Mouse (Mus musculus): Measurements from ENCODE around the gene Catip.

The Catip gene

DNA sequence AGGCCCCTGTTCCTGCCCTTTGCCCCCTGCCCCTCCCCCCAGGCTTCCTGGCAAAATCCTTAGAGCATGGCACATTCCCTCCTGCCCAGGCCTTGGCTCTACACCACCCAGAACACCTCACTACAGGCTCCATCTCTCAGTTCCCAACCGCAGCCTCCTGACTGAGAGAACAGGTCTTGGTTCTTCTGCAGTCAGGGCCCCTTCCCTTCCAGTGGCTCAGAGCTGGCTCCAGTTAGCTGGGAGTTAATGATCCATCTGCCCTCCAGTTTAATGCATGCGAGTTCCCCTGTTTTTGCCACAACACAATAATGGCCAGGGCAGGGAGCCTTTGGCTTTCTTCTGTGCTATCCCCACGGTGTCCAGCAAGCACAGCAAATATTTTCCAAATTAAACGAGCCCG lies 18.7 kb upstream of the Catip start:
- no peak for DNase-seq (ENCODE audit: low spot score)

DNA sequence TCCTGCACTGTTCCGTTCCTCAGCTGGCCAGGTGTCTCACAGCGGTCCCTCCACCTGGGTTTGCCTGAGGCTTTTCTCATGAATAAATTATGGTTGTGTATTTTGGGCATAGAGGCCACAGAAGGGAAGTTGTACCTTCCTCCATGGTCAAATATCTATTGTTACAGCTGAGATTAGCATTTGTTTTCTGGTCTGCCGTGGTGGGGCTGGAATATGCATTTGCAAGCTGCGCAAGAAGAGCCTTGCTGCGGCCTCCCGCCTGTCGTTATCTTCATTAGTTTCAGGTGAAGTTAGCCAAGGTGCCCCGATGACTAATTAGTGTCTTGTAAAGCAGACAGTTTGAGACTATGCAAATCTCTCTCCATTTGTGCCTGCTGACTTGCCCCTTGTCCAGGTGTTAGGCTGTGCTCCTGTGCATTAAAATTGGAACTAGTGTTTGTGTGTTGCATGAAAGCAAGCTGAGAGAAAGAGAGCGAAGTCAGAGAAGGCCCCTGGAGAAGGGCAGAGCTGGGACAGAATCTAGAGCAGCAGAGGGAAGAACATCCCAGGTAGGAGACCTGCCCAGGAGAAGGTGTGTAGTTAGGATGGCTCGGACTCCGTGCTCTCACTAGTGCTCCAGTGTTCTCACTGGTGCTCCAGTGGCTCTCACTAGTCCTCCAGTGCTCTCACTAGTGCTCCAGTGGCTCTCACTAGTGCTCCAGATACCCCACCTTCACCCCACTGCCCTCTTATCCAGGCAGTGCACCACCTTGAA lies 17.6 kb upstream of the Catip start:
- no peak for DNase-seq (ENCODE audit: low spot score)

DNA sequence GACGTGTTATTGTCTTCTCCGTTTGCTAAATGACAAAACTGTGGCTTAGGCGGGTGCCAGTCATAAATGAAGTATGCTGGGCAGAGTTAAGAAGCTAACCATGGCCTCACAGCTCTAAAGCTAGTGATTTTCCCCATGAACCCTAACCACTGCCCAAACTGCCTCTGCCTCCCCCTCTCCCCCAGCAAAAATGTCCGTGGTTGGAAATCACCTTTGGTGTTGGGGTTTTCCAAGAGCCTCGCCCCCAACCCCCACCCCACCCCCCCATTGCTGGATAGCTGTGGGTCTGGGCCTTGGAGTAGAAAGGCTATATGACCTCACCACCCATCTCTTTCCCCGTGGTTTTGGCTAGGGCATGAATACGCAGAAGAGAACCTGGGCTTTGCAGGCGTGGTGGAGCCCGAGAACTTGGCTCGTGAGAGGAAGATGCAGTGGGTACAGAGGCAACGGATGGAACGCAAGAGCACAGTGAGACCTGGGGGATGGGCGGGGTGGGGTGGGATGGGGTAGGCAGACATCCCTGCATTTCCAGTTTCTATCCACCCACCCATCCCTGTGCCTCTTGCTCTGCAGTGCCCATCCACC lies 10.6 kb upstream of the Catip start:
- DNase-seq (ENCODE audit: low spot score), result no peak

DNA sequence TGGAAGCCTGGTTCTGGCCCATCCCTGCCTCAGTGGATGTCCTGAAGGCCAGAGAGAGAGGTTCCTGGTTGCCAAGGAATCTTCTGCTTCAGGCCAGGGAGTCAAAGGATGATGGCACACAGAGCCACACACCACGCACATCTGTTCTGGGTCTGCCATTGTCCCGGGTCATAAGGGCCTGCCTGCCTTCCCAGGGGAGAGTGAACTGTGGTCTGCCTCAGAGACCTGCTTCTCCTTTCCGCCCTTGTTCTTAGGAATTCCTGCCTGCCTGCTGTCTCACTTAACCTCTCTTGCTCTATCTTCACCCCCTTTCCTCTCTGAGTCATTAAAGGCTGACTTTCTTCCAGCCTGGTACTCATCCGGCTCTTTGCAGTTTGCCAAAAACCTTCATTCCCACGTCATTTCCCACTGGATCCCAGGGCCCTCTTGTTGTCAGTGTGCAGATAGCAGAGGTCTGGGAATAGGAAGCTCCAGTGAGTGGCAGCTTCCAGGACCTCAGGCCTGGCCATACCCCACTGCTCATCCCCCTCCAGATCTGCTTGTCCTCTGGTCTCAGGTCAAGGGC lies 9.3 kb upstream of the Catip start:
- no peak for DNase-seq (ENCODE audit: low spot score)

DNA sequence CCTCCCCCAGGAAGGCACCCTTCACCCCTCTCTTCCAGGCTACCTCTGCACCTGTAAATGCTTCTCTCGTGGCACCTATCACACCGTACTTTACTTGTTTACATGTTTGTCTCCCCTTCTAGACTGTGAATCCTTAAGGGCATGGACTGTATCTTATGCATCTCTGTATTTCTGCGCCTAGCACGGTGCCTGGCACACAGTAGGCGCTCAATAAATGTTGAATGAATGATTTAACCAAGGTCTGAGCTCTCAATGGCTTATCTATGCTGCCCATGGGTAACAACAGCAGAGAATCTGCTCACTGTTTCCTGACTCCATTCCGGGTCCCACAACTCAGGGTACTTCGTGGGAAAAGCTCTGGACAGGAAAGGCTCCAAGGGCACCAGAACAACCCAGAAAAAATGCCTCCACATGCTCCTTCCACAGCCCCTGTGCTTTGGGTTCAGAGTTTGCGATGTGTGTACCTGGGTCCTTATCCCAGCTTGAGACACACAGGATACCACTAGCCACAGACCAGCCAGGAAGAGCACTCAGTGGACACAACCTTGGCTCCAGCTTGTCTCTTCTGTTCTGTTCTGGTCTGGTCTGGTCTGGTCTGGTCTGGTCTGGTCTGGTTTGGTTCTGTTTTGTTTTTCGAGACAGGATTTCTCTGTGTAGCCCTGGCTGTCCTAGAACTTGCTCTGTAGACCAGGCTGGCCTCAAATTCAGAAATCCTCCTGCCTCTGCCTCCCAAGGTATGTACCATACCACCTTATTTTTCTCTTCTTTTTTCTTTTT lies 8.3 kb upstream of the Catip start:
- no peak for DNase-seq (ENCODE audit: low spot score)

DNA sequence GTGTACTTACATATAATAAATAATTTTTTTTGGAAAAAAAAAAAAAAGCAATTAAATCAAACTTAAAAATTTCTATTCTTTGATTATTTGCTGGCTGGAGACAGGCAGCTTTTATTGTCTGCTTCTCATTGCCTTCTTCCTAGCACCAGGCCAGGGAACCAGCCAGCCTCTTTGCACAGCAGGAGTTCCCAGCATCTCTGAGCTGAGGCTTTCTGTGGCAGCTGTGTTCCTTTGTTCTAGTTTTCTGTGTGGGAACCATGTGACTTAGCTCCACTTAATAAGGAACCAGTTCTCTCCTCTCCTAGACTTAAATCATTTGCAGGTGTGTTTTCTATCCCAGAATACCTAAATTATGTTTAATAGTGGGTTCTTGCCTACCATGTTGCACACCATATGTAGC lies 4.4 kb upstream of the Catip start:
- DNase-seq (ENCODE audit: low spot score), result no peak

DNA sequence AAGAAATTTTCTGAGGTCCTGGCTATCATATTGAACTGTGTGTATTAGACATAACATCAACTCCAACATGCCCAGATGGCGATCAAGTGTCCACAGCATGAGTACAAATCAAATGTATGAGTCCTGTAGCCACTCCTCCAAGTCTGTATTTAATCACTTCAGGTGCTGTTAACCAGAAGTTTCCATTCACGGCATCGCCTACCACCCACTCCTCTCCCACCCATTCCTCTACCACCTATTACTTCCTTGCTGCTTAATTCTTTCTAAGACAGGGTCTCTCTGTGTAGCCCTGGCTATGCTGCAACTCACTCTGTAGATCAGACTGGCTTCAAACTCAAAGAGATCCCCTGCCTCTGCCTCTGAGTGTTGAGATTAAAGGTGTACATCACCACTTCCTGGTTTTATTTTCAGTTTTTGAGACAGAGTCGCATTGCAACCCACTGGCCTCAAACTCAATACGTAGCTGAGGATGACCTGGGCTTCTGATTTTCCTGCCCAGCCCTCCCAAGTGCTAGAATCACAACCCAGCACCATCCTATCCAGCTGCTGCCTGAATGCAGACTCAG lies 1.9 kb upstream of the Catip start:
- no peak for DNase-seq (ENCODE audit: low spot score)

DNA sequence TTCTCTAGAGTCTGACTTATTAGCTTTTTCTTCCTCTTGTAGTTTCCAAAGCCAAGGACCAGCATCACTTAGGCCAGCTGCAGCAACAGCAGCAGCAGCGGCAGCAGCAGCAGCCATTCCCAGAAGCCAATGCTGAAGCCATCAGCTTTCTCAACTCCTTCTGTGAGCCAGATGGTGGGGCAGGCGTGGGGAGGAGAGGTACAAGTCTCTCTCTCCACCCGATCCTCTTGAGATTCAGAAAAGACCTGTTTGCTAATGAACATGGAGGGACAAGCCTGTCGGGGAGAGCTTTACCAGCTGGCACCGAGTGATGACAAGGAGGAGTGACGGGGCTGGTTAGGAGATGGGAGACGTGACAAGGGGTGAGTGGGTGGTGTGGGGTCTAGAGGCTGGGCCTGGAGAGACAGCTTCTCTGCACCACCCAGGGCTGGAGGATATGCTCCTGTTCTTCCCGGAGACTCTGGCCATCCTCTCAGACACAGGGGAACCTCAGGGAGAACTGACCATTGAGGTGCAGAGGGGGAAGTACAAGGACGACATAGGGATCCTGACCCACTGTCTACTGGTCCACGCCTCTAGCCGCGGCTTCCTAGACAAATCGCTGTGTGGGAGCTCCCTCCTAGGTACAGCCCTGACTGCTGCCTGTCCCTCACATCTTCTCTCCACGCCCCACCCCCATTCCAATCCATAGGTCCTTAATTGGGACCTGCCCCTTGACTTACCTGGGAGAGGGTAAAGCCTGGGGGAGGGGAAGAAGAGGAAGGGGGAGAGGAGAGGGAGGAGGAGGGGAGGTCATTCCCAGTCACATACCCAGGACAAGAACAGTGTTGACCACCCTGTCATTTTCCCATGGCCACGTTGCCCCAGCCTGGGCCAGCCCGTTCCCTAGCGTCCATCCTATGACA lies 669 bp downstream of the Catip start:
- peak; percentile 17 for DNase-seq (ENCODE audit: low spot score)

DNA sequence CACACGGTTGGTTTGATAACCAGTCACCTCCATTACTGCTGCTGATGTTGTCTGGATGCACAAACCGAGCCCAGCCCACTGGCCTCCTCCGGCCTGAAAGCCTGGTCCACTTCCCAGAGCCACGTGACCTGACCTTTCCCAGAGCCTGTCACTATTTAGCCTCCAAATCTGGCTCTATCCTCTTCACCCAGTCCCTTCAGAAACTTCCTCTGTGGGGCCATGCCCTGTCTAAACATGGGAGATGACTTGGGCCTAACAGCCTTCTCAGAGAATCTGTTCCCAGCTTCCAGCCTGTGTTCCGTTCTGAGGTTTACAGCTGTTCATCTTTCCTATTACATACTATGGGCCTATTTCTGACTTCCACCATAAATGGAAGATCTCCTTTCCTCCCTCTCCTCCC lies 1.5 kb downstream of the Catip start:
- DNase-seq (ENCODE audit: low spot score), result no peak

DNA sequence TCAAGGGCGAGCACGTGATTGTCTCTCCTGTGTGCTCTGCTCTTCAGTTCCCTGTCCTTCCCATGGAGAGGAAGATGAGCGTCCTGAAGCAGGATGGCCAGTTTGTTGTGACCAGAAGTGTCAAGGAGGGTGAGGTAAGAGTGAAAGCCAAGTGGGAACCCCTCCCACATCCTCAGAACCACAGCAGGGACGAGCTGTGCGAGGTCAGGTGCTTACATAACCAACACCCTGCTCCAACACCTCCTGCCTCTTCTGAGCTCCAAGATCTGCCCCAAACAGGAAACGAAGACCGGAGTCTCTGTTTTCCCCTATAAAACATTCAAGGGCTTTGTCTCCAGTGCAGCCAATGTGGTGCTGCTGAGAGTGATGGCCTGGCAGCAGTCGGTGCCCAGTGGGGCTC lies 2.4 kb downstream of the Catip start:
- no peak for DNase-seq (ENCODE audit: low spot score)

DNA sequence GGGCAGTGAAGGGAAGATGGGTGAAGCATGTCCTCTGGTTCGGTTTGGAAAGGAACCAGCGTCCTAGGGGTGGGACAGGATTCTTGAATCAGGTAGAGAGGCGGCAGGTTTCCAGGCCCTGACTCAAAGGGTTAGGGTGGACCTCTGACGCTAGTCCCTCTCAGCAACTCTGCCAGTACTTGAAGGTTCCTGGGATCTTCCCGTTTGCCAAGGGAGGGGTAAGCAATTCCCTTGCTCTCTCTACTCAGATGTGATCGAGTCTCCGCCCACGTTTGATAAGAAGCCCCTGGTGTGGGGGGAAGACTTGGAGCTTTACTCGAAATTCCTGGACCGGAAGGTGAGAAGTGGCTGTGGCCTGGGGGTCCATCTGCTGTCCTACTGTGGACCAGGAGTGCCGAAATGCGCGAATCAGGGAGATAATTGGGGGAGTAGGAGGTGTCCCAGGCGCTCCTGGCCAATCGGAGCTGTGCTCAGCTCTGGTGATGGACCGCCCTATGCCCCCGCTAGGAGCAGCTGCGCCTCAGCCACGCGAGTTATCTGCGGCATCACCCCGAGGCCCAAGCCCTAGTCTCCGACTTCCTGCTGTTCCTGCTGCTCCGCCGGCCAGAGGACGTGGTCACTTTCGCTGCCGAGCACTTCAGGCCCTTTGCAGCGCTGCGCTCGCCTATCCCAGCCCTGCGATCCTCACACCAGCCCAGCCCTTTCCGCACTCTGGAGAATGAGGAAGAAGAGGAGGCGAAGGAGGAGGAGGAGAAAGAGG lies 6.2 kb downstream of the Catip start:
- no peak for DNase-seq (ENCODE audit: low spot score)

DNA sequence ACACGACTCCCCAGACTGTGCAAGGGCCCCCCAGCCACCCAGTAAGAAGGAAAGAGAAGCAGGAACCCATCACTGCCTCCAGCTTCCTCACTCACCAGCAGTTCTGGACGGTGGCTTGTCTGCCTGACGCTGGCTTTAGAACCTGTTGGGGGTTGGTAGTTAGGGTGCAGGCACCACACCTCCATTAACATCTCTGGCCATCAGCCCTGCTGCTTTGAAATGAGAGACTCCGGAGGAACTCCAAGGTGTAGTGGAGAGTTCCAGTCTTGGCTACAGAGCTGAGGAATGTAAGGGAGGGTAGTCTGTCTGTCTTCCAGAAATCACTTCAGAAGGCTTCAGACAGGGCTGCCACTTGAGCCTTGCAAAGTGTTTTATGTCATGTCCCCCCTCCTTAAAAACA lies 8.1 kb downstream of the Catip start:
- DNase-seq (ENCODE audit: low spot score), result no peak

DNA sequence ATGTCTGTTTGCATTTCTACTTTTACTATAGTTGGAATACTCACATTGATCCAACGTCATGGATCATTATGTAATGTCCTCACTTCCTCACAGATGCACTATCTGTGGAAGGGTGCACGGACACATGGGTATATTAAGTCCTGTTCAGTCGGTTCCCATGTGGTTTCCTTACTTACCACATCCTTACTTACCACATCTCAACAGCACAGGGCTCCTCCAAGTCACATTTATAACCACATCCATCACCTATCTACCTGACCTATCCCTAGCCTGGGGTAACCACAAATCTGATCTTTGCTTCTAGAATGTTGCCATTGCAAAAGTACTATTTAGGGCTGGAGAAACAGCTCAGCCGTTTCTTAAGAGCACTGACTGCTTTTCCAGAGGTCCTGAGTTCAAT lies 11.5 kb downstream of the Catip start:
- no peak for DNase-seq (ENCODE audit: low spot score)

DNA sequence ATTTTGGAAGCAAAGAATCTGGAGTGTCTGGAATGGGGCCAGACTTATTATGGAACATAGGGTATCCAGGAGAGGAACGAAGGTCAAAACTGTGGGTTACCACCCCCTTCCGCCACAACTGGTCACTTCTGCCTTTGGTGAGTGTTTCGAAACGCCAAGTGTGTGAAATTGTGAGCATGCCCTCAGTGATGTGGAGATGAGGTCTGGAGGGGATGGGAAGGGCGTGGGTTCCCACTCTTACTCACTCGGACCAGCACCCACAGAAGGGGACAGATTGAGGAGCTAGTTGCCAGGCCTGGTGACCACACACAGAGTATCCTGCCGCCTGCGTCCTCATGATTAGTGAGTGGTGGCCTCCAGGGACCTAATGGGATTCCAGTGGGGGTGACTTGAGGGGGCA lies 13.1 kb downstream of the Catip start, which contains the start of gene Slc11a1:
TSS of gene Slc11a1 (plus strand) at position 216 of the 400 bp plus-strand sequence.
- DNase-seq (ENCODE audit: low spot score), result no peak

DNA sequence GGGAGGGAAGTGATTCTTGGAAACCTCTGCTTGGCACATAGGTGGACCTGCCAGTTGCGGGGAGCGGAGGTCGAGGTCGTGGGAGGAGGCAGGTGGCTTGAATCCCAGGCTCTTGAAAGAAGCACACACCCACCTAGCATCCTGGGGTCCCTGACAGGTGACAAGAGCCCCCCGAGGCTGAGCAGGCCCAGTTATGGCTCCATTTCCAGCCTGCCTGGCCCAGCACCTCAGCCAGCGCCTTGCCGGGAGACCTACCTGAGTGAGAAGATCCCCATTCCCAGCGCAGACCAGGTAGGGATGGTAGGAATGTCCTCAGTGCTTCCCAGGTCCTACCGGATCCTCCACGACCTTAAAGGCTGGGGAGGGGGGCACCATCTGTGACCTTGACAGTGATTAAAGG lies 13.7 kb downstream of the Catip start:
- DNase-seq (ENCODE audit: low spot score), result no peak

DNA sequence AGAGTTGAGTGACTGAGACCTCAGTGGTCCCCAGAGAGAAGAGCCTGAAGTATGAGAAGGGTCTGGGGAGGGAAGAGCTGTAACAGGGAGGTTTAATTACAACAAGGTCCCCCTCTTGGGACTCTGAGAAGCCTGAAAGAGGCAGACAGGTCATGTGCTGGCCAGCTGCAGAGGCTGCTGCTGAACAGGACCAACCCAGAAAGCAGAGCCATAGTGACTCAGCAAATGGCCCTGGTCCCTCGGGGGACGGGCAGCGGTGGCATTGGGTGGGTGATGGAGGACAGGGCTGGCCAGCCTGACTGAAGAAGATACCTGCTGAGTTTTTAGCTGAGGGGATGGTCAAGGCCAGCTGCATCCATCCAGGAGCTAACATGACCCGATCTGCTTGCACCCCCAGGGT lies 14.5 kb downstream of the Catip start:
- peak; percentile 76 for DNase-seq (ENCODE audit: low spot score)

DNA sequence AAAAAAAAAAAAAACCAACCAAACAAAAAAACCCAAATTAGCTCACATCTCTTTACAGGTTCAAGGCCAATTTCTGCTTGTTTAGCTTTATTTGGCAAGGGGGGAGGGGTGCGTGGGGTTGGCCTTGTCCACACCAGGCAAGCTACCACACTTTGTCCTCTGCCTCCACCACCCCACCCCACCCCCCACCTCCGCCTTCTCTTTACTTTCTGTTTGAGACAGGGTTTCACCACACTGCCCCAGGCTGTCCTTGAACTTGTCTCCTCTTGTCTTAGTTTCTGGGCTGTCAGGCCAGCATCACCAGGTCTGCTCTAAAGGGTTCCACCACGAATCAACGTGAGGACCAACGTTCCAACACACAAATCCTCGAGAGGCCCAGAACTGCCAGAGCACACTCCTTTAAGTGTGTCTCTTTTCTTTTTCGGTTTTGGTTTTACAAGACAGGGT lies 17.2 kb downstream of the Catip start:
- DNase-seq (ENCODE audit: low spot score), result no peak

DNA sequence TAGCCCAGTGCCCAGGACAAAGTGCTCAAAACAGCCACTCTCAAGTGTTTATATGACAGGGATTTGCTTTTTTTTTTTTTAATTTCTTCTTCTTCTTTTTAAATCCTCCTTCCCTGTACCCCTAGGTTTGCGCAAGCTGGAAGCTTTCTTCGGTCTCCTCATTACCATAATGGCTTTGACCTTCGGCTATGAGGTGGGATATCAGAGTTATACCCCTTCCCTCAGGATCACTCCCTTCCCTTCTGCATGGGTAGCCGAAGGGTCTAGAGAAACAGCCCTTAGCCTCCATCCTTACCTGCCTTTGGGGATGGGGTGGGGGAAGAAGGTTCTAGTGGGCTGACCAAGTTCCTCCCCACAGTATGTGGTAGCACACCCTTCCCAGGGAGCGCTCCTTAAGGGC lies 18.6 kb downstream of the Catip start:
- DNase-seq (ENCODE audit: low spot score), result no peak

DNA sequence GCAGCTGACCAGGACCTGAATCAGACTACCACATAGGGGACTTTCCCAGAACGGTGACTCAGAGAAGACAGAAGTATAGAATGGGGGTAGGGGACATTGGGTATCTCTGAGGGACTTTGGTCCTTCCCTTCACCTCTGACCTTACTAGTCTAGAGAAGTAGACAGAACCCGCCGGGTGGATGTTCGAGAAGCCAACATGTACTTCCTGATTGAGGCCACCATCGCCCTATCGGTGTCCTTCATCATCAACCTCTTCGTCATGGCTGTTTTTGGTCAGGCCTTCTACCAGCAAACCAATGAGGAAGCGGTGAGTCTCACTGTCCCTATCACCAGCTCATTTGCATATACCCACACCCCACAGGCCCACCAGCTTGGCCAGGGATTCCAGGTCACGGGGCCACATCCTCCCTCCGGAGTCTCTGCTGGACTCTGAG lies 19.7 kb downstream of the Catip start:
- no peak for DNase-seq (ENCODE audit: low spot score)

DNA sequence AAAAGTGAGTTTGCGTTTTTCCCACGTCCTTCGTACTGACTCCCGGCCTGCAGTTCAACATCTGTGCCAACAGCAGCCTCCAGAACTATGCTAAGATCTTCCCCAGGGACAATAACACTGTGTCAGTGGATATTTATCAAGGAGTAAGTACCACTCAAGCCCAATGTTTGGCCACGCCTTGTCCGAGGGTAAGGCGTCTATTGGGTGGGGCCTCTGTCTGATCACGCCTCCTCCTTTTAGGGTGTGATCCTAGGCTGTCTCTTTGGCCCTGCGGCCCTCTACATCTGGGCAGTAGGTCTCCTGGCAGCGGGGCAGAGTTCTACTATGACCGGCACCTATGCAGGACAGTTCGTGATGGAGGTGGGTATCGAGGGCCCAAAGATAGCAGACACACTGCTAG lies 21.5 kb downstream of the Catip start:
- DNase-seq (ENCODE audit: low spot score), result no peak

DNA sequence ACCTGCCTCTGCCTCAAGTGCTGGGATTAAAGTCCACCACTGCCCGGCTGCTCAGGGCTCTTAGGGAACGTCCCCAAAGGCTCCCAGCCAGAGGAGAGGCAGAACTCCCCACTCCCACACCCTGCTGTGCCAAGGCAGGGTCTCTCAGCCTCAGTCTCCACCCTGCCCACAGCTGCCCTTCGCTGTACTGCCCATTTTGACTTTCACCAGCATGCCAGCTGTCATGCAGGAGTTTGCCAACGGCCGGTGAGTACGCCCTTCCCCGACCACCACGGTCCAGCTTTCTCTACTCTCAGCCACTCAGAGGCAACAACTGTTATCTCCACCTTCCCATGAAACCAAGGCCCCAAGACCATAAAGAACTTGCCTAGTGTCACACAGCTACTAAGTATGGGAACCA lies 22.6 kb downstream of the Catip start:
- DNase-seq (ENCODE audit: low spot score), result no peak

All from MN1 (cell line).